8 mouse cellular contexts compared by ENCODE assay signal in the genomic region with DNA sequence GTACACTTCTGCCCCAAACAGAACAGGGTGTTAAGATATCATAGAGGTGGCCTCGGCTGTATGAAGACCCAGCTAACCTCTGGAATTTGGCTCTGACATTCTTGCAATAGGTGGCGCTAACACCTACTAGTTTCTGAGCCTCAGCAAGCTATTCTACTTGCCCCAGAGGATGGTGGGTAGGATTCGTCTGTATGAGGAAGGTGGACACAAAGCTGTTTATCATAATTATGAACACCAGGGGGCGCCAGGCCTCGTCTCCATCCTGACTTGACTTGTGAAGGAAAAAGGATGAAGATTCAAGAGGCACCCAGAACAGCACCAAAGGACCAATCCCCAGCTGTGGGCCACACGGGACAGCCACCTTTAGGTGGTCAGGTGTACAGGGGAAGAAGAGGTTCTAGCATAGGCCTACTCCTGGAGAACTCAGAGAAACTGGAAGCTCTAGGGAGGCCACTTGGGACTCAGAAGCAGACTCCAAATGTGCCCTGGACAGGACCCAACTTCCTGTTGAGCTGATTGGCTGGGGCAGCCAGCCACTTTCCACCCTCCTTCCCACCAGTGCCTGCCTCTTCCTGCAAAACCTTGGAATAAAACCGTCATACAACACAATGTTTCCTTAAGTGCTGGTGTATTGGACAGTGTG. TPM values are rescaled to one million over a fixed set of nuclear protein-coding genes. Genes with fewer than 3 reads are reported as not detected.
DNase-seq lines count a peak whose midpoint lies in the region; ATAC-seq and TF ChIP-seq lines count a peak whose summit lies in the region.

No protein-coding gene starts in this region.

- intact Hi-C loops in heart, adult 2 months (cut with DNase I), result no loop called here

- no peaks in the 10 kb centered on the region for H3K36me3 ChIP-seq in heart, embryonic 11.5 days (ENCODE audit: control insufficient read depth, insufficient read depth, low read length)
- H3K36me3 ChIP-seq in heart, adult 2 months (ENCODE audit: control insufficient read depth, insufficient read depth, low read length), result no peaks in the 10 kb centered on the region
- no peaks in the 10 kb centered on the region for H3K36me3 ChIP-seq in stomach, postnatal 0 days (ENCODE audit: control insufficient read depth, insufficient read depth, low read length)

- ATAC-seq in heart, embryonic 11.5 days (replicated peaks; ENCODE audit: insufficient number of reproducible peaks, low FRiP score, low TSS enrichment), result no peak
- ATAC-seq in megakaryocyte-erythroid progenitor cell, adult 5-6 weeks (replicated peaks; ENCODE audit: low FRiP score, low TSS enrichment, poor library complexity, severe bottlenecking), result peak; percentile 94
- peak; percentile 40; the same call in 1 of the 2 replicates for ATAC-seq in stomach, postnatal 0 days (ENCODE audit: low FRiP score, low TSS enrichment)

- no peaks in the 10 kb centered on the region for H3K9me3 ChIP-seq in heart, embryonic 11.5 days (replicated peaks; ENCODE audit: control insufficient read depth, low read length)
- no peaks in the 10 kb centered on the region for H3K9me3 ChIP-seq in stomach, postnatal 0 days (ENCODE audit: control insufficient read depth, low read length)

- no peaks in the 10 kb centered on the region for H3K4me1 ChIP-seq in heart, embryonic 11.5 days (ENCODE audit: control insufficient read depth, insufficient read depth, low read length)
- peaks cover 4% of the 10 kb centered on the region; the same call in 1 of the 2 replicates for H3K4me1 ChIP-seq in heart, adult 2 months (ENCODE audit: control insufficient read depth, insufficient read depth, low read length)
- H3K4me1 ChIP-seq in stomach, postnatal 0 days (replicated peaks; ENCODE audit: control insufficient read depth, insufficient read depth), result peaks cover 3% of the 10 kb centered on the region; the same call in 1 of the 2 replicates

- 0 out of 2 replicates have a peak, but pooled peaks have one; percentile 19 for TF ChIP-seq EP300 in heart, adult 2 months (IDR thresholded peaks at IDR 0.05; ENCODE audit: insufficient read depth, low read depth, low read length)
- no peak for TF ChIP-seq EP300 in stomach, postnatal 0 days (optimal IDR thresholded peaks at IDR 0.05)

- no peak overlapping the region for H3K27ac ChIP-seq in heart, embryonic 11.5 days (ENCODE audit: low read depth, low read length)
- 0 out of 2 replicates have a peak overlapping the region, but pooled peaks have one; percentile 18 for H3K27ac ChIP-seq in heart, adult 2 months
- no peak overlapping the region for H3K27ac ChIP-seq in stomach, postnatal 0 days (replicated peaks)

- 40% methylated on average over 7 of the region's 7 CpGs for WGBS in heart, embryonic 11.5 days (ENCODE audit: insufficient replicate concordance)
- 43% methylated on average over 7 of the region's 7 CpGs for WGBS in heart, adult 2 months
- WGBS in stomach, postnatal 0 days, result 40% methylated on average over 7 of the region's 7 CpGs

- peak; percentile 69 for TF ChIP-seq CTCF in heart, adult 2 months (IDR thresholded peaks at IDR 0.05)
- TF ChIP-seq CTCF in stomach, postnatal 0 days (IDR thresholded peaks at IDR 0.05; ENCODE audit: low read depth), result peak; percentile 76

- no peak overlapping the region for H3K9ac ChIP-seq in heart, embryonic 11.5 days (ENCODE audit: low read depth, low read length)
- no peak overlapping the region for H3K9ac ChIP-seq in heart, adult 2 months (ENCODE audit: low read depth, low read length)
- H3K9ac ChIP-seq in stomach, postnatal 0 days (ENCODE audit: low read length), result no peak overlapping the region

- H3K79me2 ChIP-seq in heart, adult 2 months (replicated peaks; ENCODE audit: control insufficient read depth, insufficient read depth, low read length), result no peaks in the 10 kb centered on the region

- DNase-seq in heart, adult 11 months, result peak; percentile 98
- peak; percentile 90 for DNase-seq in ES-CJ7 (ENCODE audit: low read depth, low spot score)
- DNase-seq in cerebellum, adult 8-10 months, result peak; percentile 21
- DNase-seq in heart, adult 2 months, result peak; percentile 64 to 75
- DNase-seq in layer of hippocampus, adult 9-11 months, result peak; percentile 66
- peak; percentile 62 for DNase-seq in stomach, postnatal 0 days (ENCODE audit: low spot score)

- TF ChIP-seq POLR2A in heart, adult 2 months (IDR thresholded peaks at IDR 0.05; ENCODE audit: insufficient read depth, low read depth, low read length), result no peak

- no peaks in the 10 kb centered on the region for H3K27me3 ChIP-seq in heart, embryonic 11.5 days (ENCODE audit: control insufficient read depth, insufficient read depth, low read length)
- no peaks in the 10 kb centered on the region for H3K27me3 ChIP-seq in heart, adult 2 months (ENCODE audit: control insufficient read depth, insufficient read depth, low read length)
- H3K27me3 ChIP-seq in stomach, postnatal 0 days (ENCODE audit: control insufficient read depth, insufficient read depth, low read length), result no peaks in the 10 kb centered on the region

- no peak overlapping the region for H3K4me3 ChIP-seq in heart, embryonic 11.5 days (ENCODE audit: low read depth, low read length)
- no peak overlapping the region for H3K4me3 ChIP-seq in heart, adult 2 months
- no peak overlapping the region for H3K4me3 ChIP-seq in stomach, postnatal 0 days (ENCODE audit: low read depth, low read length)

- no peak overlapping the region for H3K4me2 ChIP-seq in heart, embryonic 11.5 days
- H3K4me2 ChIP-seq in stomach, postnatal 0 days (replicated peaks; ENCODE audit: low read depth), result no peak overlapping the region

RNA-seq across cellular contexts. Expression of a gene that starts 32.3 kb away (rescaled TPM):
- polyA plus RNA-seq in heart, embryonic 11.5 days (2014; fragmentation: Nextera tagmentation; extraction: Ambion mirVana), result 34.3 and 40.9 TPM in 2 replicates
- 1 to 10 TPM; 8.4 to 9.4 TPM for total RNA-seq in heart, adult 2 months (2021)
- 4.2 and 9.8 TPM in 2 replicates for polyA plus RNA-seq in heart, adult 2 months (2012; rRNA removed)
- total RNA-seq in megakaryocyte-erythroid progenitor cell, adult 5-6 weeks (2014; fragmentation: Nextera tagmentation), result 1.3 and 1.6 TPM in 2 replicates
- 1.0 TPM in 1 of 2 replicates, not detected in the other for total RNA-seq in megakaryocyte-erythroid progenitor cell, adult 5-6 weeks (2017)
- polyA plus RNA-seq in stomach, postnatal 0 days (2015; fragmentation: Nextera tagmentation; extraction: Ambion mirVana), result 20.7 and 21.3 TPM in 2 replicates

Comparison
In these comparisons a context has a peak if more than half of its experiments do, and no peak if none do; other contexts are left out.
1. DNase-seq: peak in every context shown above with its lines; median percentile 98 in heart, adult 11 months; 90 in ES-CJ7; 70 in heart, adult 2 months; 66 in layer of hippocampus, adult 9-11 months; 62 in stomach, postnatal 0 days; 21 in cerebellum, adult 8-10 months.